ENCODE assay signal across 16 mouse cellular contexts in genomic region chr5:48483112-48483511, GRCm38 (mm10).
"Had no signal": no experiment of that assay in that cellular context is flagged by ENCODE, and none has a peak within 500 bp of the region (broad histone marks: within the 10 kb centered on the region; RNA-seq: fewer than 3 reads in every experiment).

No protein-coding gene starts in this region.

- H3K4me1 ChIP-seq: neural tube, embryonic 13.5 days; neural tube, embryonic 15.5 days; stomach, embryonic 15.5 days had no signal

- H3K9me3 ChIP-seq: neural tube, embryonic 13.5 days; neural tube, embryonic 15.5 days; stomach, embryonic 15.5 days had no signal

- H3K4me2 ChIP-seq: neural tube, embryonic 13.5 days; neural tube, embryonic 15.5 days; stomach, embryonic 15.5 days had no signal

- H3K4me3 ChIP-seq: neural tube, embryonic 13.5 days; neural tube, embryonic 15.5 days; stomach, embryonic 15.5 days had no signal

- H3K9ac ChIP-seq: neural tube, embryonic 13.5 days; neural tube, embryonic 15.5 days; stomach, embryonic 15.5 days had no signal

- DNase-seq: retina, postnatal 1 day; right cerebral cortex, adult 18-20 months; right cerebral cortex, postnatal 14 days; right cerebral cortex, postnatal 25 days; right cerebral cortex, postnatal 4 days; spleen, adult 18-20 months; thymus, adult 18-20 months; thymus, adult 2 months; thymus, postnatal 14 days; thymus, postnatal 25 days; thymus, postnatal 36 days; thymus, postnatal 4 days had no signal

- H3K36me3 ChIP-seq: neural tube, embryonic 13.5 days; neural tube, embryonic 15.5 days; stomach, embryonic 15.5 days had no signal

- H3K27me3 ChIP-seq: neural tube, embryonic 13.5 days; neural tube, embryonic 15.5 days; stomach, embryonic 15.5 days had no signal

- H3K27ac ChIP-seq: neural tube, embryonic 13.5 days; neural tube, embryonic 15.5 days; stomach, embryonic 15.5 days; stomach, postnatal 0 days had no signal
